Mouse (Mus musculus) forebrain, postnatal 0 days (tissue): ENCODE data around the gene Olfr1307. TPM values are rescaled to one million over a fixed set of nuclear protein-coding genes. Genes with fewer than 3 reads are reported as not detected.

Experiments
- ATAC-seq: fragments of 200-750 bp; cut with Nextera tagmentation; 2 replicates; pipeline ENCODE4 v1.8.0; 2017; ENCODE audit warnings: mild to moderate bottlenecking, moderate library complexity
- DNase-seq: peaks from one replicate; pipeline ENCODE4 v3.0.0-alpha.2; 2015
- H3K27ac ChIP-seq: fragments of 300-500 bp; sonication (generic); 2 replicates; pipeline ENCODE4 v1.5.1; 2014; ENCODE audit warnings: low read depth, mild to moderate bottlenecking, antibody characterized with exemption, low read length, moderate library complexity, mixed read lengths
- H3K27me3 ChIP-seq: fragments of 300-500 bp; sonication (generic); 2 replicates; pipeline ENCODE4 v1.6.1; 2014; ENCODE audit warnings: mild to moderate bottlenecking, low read length, mixed read lengths; ENCODE audit not compliant: insufficient read depth
- H3K36me3 ChIP-seq: fragments of 300-500 bp; sonication (generic); 2 replicates; pipeline ENCODE4 v1.6.1; 2014; ENCODE audit warnings: mild to moderate bottlenecking, moderate library complexity; ENCODE audit not compliant: insufficient read depth
- H3K4me1 ChIP-seq: fragments of 300-500 bp; sonication (generic); 2 replicates; pipeline ENCODE4 v1.6.1; 2014; ENCODE audit warnings: antibody characterized with exemption; ENCODE audit not compliant: insufficient read depth
- H3K4me2 ChIP-seq: fragments of 300-500 bp; sonication (generic); 2 replicates; pipeline ENCODE4 v1.6.1; 2014; ENCODE audit warnings: low read depth, mild to moderate bottlenecking, moderate library complexity
- H3K4me3 ChIP-seq: fragments of 300-500 bp; sonication (generic); 2 replicates; pipeline ENCODE4 v1.5.1; 2014; ENCODE audit warnings: low read depth, low read length, mixed read lengths
- H3K9ac ChIP-seq: fragments of 300-500 bp; sonication (generic); 2 replicates; pipeline ENCODE4 v1.6.1; 2014; ENCODE audit warnings: mild to moderate bottlenecking
- H3K9me3 ChIP-seq: fragments of 300-500 bp; sonication (generic); 2 replicates; pipeline ENCODE4 v1.6.1; 2016; ENCODE audit warnings: low read length
- CTCF ChIP-seq: sonication (generic); IDR thresholded peaks from 2 replicates; pipeline ENCODE4 v1.5.1; 2016; ENCODE audit warnings: antibody characterized with exemption, control low read depth, low read depth
- WGBS: fragments of 180-500 bp; shearing (Covaris S2); extraction: QIAGEN DNeasy Blood & Tissue Kit; methylation state at CpG from one replicate; pipeline ENCODE4 v1.1.7; 2014; 5-methylcytosine and 5-hydroxymethylcytosine counted together
- polyA plus RNA-seq: library from polyadenylated mRNA; unstranded; fragments of >200 nt; fragmentation: Nextera tagmentation; extraction: Ambion mirVana; gene quantifications from 2 replicates; pipeline ENCODE4 v1.2.1, GENCODE M21; 2015
- total RNA-seq: library from RNA; depleted of rRNA; stranded (reverse); fragments of >200 nt; gene quantifications from 2 replicates; pipeline ENCODE4 v1.2.3, GENCODE M21; 2014; rRNA removed

The Olfr1307 gene
- total RNA-seq, result not detected in 2 replicates
- 0.01 TPM in 1 of 2 replicates, not detected in the other for polyA plus RNA-seq

DNA sequence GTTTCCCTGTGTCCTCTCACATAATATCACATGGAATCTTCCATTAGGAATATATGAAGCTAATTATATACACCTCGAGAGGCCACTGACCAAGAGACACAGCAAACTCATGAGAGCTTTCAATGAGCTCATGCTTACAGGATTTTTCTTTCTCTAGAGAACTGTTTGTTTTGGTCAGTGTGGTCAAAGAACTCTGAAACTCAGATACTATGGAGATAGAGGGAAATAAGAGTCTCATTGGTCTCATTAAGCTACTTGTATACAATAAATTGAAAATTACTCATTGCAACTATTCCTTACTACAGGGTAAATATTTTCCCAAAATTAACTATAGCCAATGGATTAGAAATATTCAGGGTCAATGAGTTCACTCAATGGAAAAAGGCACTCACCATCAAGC, at the start of gene Olfr1307:
Olfr1307 (minus strand) TSS at position 101 of the 400 bp plus-strand sequence.
- Histone ChIP-seq H3K36me3 (no peaks in the 10 kb centered on the region), H3K4me1 (no peaks in the 10 kb centered on the region), H3K4me3 (no peak within 1 kb of the TSS), H3K9me3 (no peaks in the 10 kb centered on the region), H3K27me3 (no peaks in the 10 kb centered on the region), H3K27ac (no peak within 1 kb of the TSS), H3K9ac (no peak within 1 kb of the TSS), H3K4me2 (no peak within 1 kb of the TSS)
- no peak for DNase-seq
- no peak for TF ChIP-seq CTCF
- ATAC-seq, result no peak
- 81% methylated on average over 1 of the region's 1 CpGs for WGBS

DNA sequence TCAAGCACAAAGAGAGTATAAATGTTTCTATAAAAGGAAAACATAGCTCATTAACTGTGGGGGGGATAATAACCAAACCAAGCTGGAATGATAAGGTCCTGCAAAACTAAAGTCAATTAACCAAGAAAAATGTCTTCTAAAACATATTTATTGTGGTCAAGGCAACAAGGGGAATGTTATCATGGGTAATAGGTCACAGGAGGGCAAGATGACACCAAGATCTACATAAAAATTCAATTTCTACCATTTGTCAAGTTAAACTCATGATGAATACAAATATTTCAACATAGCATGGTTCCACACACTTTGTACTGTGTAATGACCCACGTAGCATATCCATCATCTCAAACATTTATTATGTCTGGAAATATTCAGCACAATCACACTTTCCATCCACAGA, 40.9 kb upstream of the Olfr1307 start, which contains the start of gene Olfr1309:
Olfr1309 (minus strand) TSS at position 101 of the 400 bp plus-strand sequence.
- Histone ChIP-seq H3K9me3 (no peaks in the 10 kb centered on the region), H3K27ac (no peak within 1 kb of the TSS), H3K4me2 (no peak within 1 kb of the TSS), H3K27me3 (no peaks in the 10 kb centered on the region), H3K4me1 (no peaks in the 10 kb centered on the region), H3K4me3 (no peak within 1 kb of the TSS), H3K36me3 (no peaks in the 10 kb centered on the region), H3K9ac (no peak within 1 kb of the TSS)
- ATAC-seq (no peak), DNase-seq (no peak)
- WGBS, result 57% methylated on average over 1 of the region's 1 CpGs
- no peak for TF ChIP-seq CTCF

DNA sequence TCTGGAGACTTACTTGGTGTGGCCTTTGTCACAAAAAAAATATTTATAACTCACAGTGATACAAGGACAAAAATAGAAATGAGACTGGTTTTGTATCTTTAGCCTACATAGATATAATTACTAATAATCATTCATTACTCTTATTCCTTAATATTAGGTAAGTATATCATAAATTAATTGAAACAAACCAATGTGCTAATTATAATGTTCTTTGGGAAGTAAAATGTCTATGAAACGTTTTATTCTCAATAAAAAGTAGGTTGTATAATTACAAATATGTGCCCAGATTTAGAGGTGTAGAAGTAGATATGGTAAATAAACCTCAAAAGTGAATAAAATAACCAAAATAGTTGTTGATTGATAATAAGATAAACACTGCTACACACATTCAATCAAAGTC, 15.6 kb upstream of the Olfr1307 start, which contains the start of gene Olfr1308:
Olfr1308 (minus strand) TSS at position 101 of the 400 bp plus-strand sequence.
- H3K4me1 ChIP-seq, result no peaks in the 10 kb centered on the region
- H3K27me3 ChIP-seq, result no peaks in the 10 kb centered on the region
- H3K27ac ChIP-seq, result no peak within 1 kb of the TSS
- DNase-seq, result no peak
- WGBS, result 50% methylated on average over 1 of the region's 1 CpGs
- no peak within 1 kb of the TSS for H3K4me3 ChIP-seq
- H3K9ac ChIP-seq, result no peak within 1 kb of the TSS
- no peak within 1 kb of the TSS for H3K4me2 ChIP-seq
- no peak for TF ChIP-seq CTCF
- ATAC-seq, result no peak
- H3K9me3 ChIP-seq, result no peaks in the 10 kb centered on the region
- no peaks in the 10 kb centered on the region for H3K36me3 ChIP-seq

DNA sequence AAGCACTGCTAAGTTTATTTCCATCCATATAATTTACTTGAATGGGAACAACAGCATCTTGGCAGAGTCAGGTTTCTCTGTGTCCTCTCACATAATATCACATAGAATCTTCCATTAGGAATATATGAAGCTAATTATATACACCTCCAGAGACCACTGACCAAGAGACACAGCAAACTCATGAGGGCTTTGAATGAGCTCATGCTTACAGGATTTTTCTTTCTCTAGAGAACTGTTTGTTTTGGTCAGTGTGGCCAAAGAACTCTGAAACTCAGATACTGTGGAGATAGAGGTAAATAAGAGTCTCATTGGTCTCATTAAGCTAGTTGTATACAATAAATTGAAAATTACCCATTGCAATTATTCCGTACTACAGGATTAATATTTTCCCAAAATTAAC, 33.1 kb downstream of the Olfr1307 start, which contains the start of gene Olfr1306:
Olfr1306 (minus strand) TSS at position 101 of the 400 bp plus-strand sequence.
- WGBS, result 69% methylated on average over 1 of the region's 1 CpGs
- no peak for TF ChIP-seq CTCF
- Histone ChIP-seq H3K9ac (no peak within 1 kb of the TSS), H3K27ac (no peak within 1 kb of the TSS), H3K36me3 (no peaks in the 10 kb centered on the region), H3K4me3 (no peak within 1 kb of the TSS), H3K9me3 (no peaks in the 10 kb centered on the region), H3K27me3 (no peaks in the 10 kb centered on the region), H3K4me1 (no peaks in the 10 kb centered on the region), H3K4me2 (no peak within 1 kb of the TSS)
- ATAC-seq, result no peak
- no peak for DNase-seq

Other genes starting within 250 kb of the Olfr1307 start
- gene Olfr1301, start 198.4 kb downstream of the Olfr1307 start, total RNA-seq, result not detected in 2 replicates
- not detected in 2 replicates for gene Olfr1301, start 198.4 kb downstream of the Olfr1307 start, polyA plus RNA-seq
- gene Olfr1302, start 172.0 kb downstream of the Olfr1307 start, total RNA-seq, result not detected in 2 replicates
- not detected in 2 replicates for gene Olfr1302, start 172.0 kb downstream of the Olfr1307 start, polyA plus RNA-seq
- not detected in 2 replicates for gene Olfr1303, start 129.1 kb downstream of the Olfr1307 start, total RNA-seq
- not detected in 2 replicates for gene Olfr1303, start 129.1 kb downstream of the Olfr1307 start, polyA plus RNA-seq
- gene Olfr1305, start 72.3 kb downstream of the Olfr1307 start, total RNA-seq, result not detected in 2 replicates
- not detected in 2 replicates for gene Olfr1305, start 72.3 kb downstream of the Olfr1307 start, polyA plus RNA-seq
- not detected in 2 replicates for gene Olfr1306, start 33.2 kb downstream of the Olfr1307 start, total RNA-seq
- not detected in 2 replicates for gene Olfr1306, start 33.2 kb downstream of the Olfr1307 start, polyA plus RNA-seq
- not detected in 2 replicates for gene Olfr1308, start 15.5 kb upstream of the Olfr1307 start, total RNA-seq
- gene Olfr1308, start 15.5 kb upstream of the Olfr1307 start, polyA plus RNA-seq, result not detected in 2 replicates
- not detected in 2 replicates for gene Olfr1309, start 40.8 kb upstream of the Olfr1307 start, total RNA-seq
- gene Olfr1309, start 40.8 kb upstream of the Olfr1307 start, polyA plus RNA-seq, result not detected in 2 replicates
- gene Olfr1310, start 63.3 kb upstream of the Olfr1307 start, total RNA-seq, result not detected in 2 replicates
- gene Olfr1310, start 63.3 kb upstream of the Olfr1307 start, polyA plus RNA-seq, result not detected in 2 replicates
- not detected in 2 replicates for gene Olfr1311, start 75.0 kb upstream of the Olfr1307 start, total RNA-seq
- not detected in 2 replicates for gene Olfr1311, start 75.0 kb upstream of the Olfr1307 start, polyA plus RNA-seq
- gene Olfr1312, start 100.8 kb upstream of the Olfr1307 start, total RNA-seq, result not detected in 2 replicates
- gene Olfr1312, start 100.8 kb upstream of the Olfr1307 start, polyA plus RNA-seq, result not detected in 2 replicates
- not detected in 2 replicates for gene Olfr1313, start 128.4 kb upstream of the Olfr1307 start, total RNA-seq
- not detected in 2 replicates for gene Olfr1313, start 128.4 kb upstream of the Olfr1307 start, polyA plus RNA-seq
- gene Olfr1314, start 147.3 kb upstream of the Olfr1307 start, total RNA-seq, result not detected in 2 replicates
- gene Olfr1314, start 147.3 kb upstream of the Olfr1307 start, polyA plus RNA-seq, result not detected in 2 replicates
- not detected in 2 replicates for gene Olfr1315-ps1, start 166.0 kb upstream of the Olfr1307 start, total RNA-seq
- gene Olfr1315-ps1, start 166.0 kb upstream of the Olfr1307 start, polyA plus RNA-seq, result not detected in 2 replicates
- gene Olfr1316, start 185.5 kb upstream of the Olfr1307 start, total RNA-seq, result not detected in 2 replicates
- gene Olfr1316, start 185.5 kb upstream of the Olfr1307 start, polyA plus RNA-seq, result not detected in 2 replicates
- not detected in 2 replicates for gene Olfr1317, start 190.9 kb upstream of the Olfr1307 start, total RNA-seq
- not detected in 2 replicates for gene Olfr1317, start 190.9 kb upstream of the Olfr1307 start, polyA plus RNA-seq
- gene Olfr1318, start 204.8 kb upstream of the Olfr1307 start, total RNA-seq, result not detected in 2 replicates
- 0.05 TPM in 1 of 2 replicates, not detected in the other for gene Olfr1318, start 204.8 kb upstream of the Olfr1307 start, polyA plus RNA-seq